Mouse (Mus musculus) kidney, adult 8-10 months (tissue): ENCODE results near the gene Zfp668.
A peak's percentile ranks its signal among the peaks of the same experiment; 100 is the strongest.
"Not testable (repeated sequence)": the region's sequence is repeated elsewhere in the genome, so short reads cannot be mapped to it uniquely, and the experiment has no call there.

ENCODE experiments used
- DNase-seq, 2 experiments: peaks; one replicate each; pipeline ENCODE4 v3.0.0; 2022

The Zfp668 gene

GRCm38 (mm10) chr7:127840886-127841285, 35.7 kb downstream of the Zfp668 start:
- DNase-seq = peak in 1 of 2 experiments; percentile 43

GRCm38 (mm10) chr7:127840031-127840430, 36.6 kb downstream of the Zfp668 start:
- DNase-seq = not testable (repeated sequence)

- not testable (repeated sequence) for DNase-seq
These were observed 38.8 kb downstream of the Zfp668 start for GRCm38 (mm10) chr7:127837878-127838277.

- DNase-seq = no peak
These were observed 39.2 kb downstream of the Zfp668 start for GRCm38 (mm10) chr7:127837473-127837872.

GRCm38 (mm10) chr7:127835550-127835949, 41.1 kb downstream of the Zfp668 start:
- no peak for DNase-seq

- DNase-seq = no peak
These were observed 52.3 kb downstream of the Zfp668 start, which contains the start of the genes Stx4a and Stx1b for GRCm38 (mm10) chr7:127824176-127824871. TSS of gene Stx4a (plus strand) at chr7:127824294. TSS of gene Stx1b (minus strand) at chr7:127824549.

GRCm38 (mm10) chr7:127823236-127824171, 53.1 kb downstream of the Zfp668 start:
- no peak for DNase-seq

GRCm38 (mm10) chr7:127822494-127822893, 54.1 kb downstream of the Zfp668 start:
- DNase-seq = no peak

GRCm38 (mm10) chr7:127820836-127821509, 55.7 kb downstream of the Zfp668 start:
- no peak for DNase-seq

GRCm38 (mm10) chr7:127817776-127818175, 58.9 kb downstream of the Zfp668 start:
- no peak for DNase-seq

- no peak for DNase-seq
These were observed 59.6 kb downstream of the Zfp668 start for GRCm38 (mm10) chr7:127817053-127817452.

- no peak for DNase-seq
These were observed 60.4 kb downstream of the Zfp668 start for GRCm38 (mm10) chr7:127815954-127816821.

GRCm38 (mm10) chr7:127815116-127815665, 61.4 kb downstream of the Zfp668 start:
- DNase-seq = no peak

- peak; percentile 36 to 44 for DNase-seq
These were observed 62.2 kb downstream of the Zfp668 start for GRCm38 (mm10) chr7:127814241-127814921.

GRCm38 (mm10) chr7:127813821-127814220, 62.8 kb downstream of the Zfp668 start:
- no peak for DNase-seq
